Mouse (Mus musculus) gastrocnemius, postnatal 10 days (tissue): Measurements from ENCODE around the gene Cd79b. TPM values are rescaled to one million over a fixed set of nuclear protein-coding genes. Genes with fewer than 3 reads are reported as not detected.

Source experiments
- DNase-seq: peaks from one replicate; pipeline ENCODE4 v3.0.0; 2021; ENCODE audit warnings: mixed read lengths
- total RNA-seq, 2 experiments: library from RNA; stranded (reverse); gene quantifications; 2 replicates each; pipeline ENCODE4 v1.2.3; 2021

Gene Cd79b
- total RNA-seq, 2 experiments from 2014 or later: 0.80 to 2.8 TPM

DNA sequence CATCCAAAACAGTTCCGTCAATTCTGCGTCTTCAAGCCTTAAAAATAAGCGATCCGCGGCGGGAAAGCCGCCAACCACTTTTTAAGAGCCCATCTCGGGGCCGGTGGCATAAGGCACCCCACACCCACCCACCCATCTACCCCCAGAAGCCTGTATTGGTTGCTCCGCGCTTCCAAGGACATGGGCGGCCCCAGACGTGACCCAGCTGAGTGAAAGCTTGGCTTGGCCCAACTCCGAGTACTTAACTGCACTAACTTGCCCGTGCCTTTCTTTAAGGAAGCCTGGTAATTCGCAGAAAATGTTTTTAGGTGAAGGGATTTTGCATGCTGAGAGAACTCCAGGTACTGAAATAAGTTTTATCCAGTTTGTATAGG lies 41.3 kb downstream of the Cd79b start:
- no peak for DNase-seq

GRCm38 (mm10) chr11:106272644-106273310 lies 41.8 kb downstream of the Cd79b start, which contains the start of gene Smarcd2:
TSS of gene Smarcd2 (minus strand) at chr11:106272972.
- peak; percentile 97 for DNase-seq

GRCm38 (mm10) chr11:106271794-106272643 lies 42.5 kb downstream of the Cd79b start:
- DNase-seq: no peak

GRCm38 (mm10) chr11:106271131-106271793 lies 43.3 kb downstream of the Cd79b start:
- DNase-seq: no peak

DNA sequence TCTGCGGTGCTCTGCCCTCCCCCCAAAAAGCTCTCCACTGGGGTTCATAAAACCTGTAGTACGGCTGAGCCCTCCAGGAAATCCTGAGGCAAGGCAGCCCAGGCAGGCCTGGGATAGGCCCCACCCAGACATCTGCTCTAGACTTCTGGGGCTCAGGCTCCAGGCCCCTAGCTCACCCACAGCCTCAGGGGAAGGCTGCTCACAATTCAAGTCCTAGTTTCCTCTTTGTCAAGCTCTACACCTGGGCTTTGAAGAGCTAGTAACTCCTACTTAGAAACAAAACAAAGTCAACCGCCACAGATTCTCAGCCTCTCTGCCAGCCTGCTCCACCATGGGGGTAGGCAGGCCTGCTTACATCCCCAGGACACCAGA lies 45.5 kb downstream of the Cd79b start:
- DNase-seq: no peak

GRCm38 (mm10) chr11:106268326-106269059 lies 46.1 kb downstream of the Cd79b start:
- peak; percentile 73 for DNase-seq

- DNase-seq: no peak
These were observed 46.7 kb downstream of the Cd79b start for GRCm38 (mm10) chr11:106267871-106268270.

- no peak for DNase-seq
These were observed 47.2 kb downstream of the Cd79b start for GRCm38 (mm10) chr11:106267311-106267852.

DNA sequence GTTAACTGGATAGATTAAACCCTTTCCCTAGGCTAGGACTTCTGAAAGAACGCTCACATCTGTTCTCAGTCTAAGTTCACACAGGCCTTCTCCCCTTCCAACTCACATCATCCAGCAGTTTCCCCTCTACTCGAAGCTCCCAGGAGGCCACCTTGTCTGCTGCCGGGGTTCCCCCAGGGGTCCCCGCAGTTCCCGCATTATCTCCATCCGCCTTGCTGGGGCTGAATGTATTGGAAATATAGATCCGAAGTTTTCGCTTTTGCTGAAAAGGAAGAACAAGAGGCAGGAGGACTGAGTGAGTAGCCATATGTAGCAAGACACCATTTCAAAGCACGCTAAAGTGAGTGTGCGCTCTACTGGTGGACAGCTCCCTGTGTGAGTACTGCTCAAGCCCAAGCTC lies 48.1 kb downstream of the Cd79b start:
- no peak for DNase-seq

GRCm38 (mm10) chr11:106265570-106265969 lies 49.0 kb downstream of the Cd79b start:
- no peak for DNase-seq

DNA sequence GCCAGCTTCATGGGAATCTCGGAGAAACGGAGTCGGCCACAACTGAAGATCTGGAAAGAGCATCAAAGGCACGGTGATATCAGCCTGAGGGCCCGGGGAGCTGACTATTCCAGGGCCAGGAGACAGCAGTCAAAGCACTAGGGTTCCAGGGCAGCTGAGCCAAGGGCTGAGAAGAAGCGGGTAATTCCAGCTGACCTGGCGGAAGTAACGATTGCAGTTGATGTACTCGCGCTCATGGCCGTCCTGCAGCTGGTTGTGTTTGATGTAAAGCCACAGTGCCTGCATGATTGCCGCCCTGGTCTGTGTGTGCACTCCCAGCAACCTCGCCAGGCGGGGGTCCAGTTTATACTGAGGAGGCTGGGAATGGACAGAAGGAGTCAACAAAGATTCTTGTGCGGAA lies 49.6 kb downstream of the Cd79b start:
- no peak for DNase-seq

- DNase-seq: no peak
These were observed 50.6 kb downstream of the Cd79b start for GRCm38 (mm10) chr11:106263963-106264362.

Other genes starting within 250 kb of the Cd79b start
- gene Taco1, start 248.7 kb downstream of the Cd79b start, total RNA-seq: 10 to 100 TPM; 25.3 to 31.4 TPM
- gene Map3k3, start 230.1 kb downstream of the Cd79b start, total RNA-seq: 10 to 100 TPM; 26.5 to 33.3 TPM
- gene Gm10840, start 153.9 kb downstream of the Cd79b start, total RNA-seq: not detected
- 10 to 100 TPM; 13.2 to 18.1 TPM for gene Limd2, start 153.9 kb downstream of the Cd79b start, total RNA-seq
- 10 to 100 TPM; 21.5 to 22.8 TPM for gene Strada, start 112.6 kb downstream of the Cd79b start, total RNA-seq
- gene Ccdc47, start 98.4 kb downstream of the Cd79b start, total RNA-seq: 10 to 100 TPM; 73.6 to 75.8 TPM
- 10 to 100 TPM; 30.1 to 35.8 TPM for gene Ddx42, start 97.8 kb downstream of the Cd79b start, total RNA-seq
- gene Ftsj3, start 58.7 kb downstream of the Cd79b start, total RNA-seq: 10 to 100 TPM; 27.4 to 32.8 TPM
- 100 to 1,000 TPM; 134 to 152 TPM for gene Psmc5, start 58.6 kb downstream of the Cd79b start, total RNA-seq
- 10 to 100 TPM; 23.6 to 27.3 TPM for gene Smarcd2, start 41.8 kb downstream of the Cd79b start, total RNA-seq
- under 1 TPM; 0.09 to 0.21 TPM for gene Tcam1, start 38.1 kb downstream of the Cd79b start, total RNA-seq
- gene Gh, start 12.9 kb downstream of the Cd79b start, total RNA-seq: not detected
- 100 to 1,000 TPM; 137 to 145 TPM for gene Scn4a, start 38.5 kb upstream of the Cd79b start, total RNA-seq
- 10 to 100 TPM; 11.4 to 11.5 TPM for gene Prr29, start 50.7 kb upstream of the Cd79b start, total RNA-seq
- gene Icam2, start 73.3 kb upstream of the Cd79b start, total RNA-seq: 10 to 100 TPM; 13.3 to 18.6 TPM
- gene Ern1, start 173.1 kb upstream of the Cd79b start, total RNA-seq: 1 to 10 TPM; 5.0 to 7.5 TPM